Mouse (Mus musculus) adipocyte (in vitro differentiated cells): Measurements from ENCODE around the gene Fus.
A peak's percentile ranks its signal among the peaks of the same experiment; 100 is the strongest.
"Not testable (repeated sequence)": the region's sequence is repeated elsewhere in the genome, so short reads cannot be mapped to it uniquely, and the experiment has no call there.

Experiments
- DNase-seq: peaks from one replicate; pipeline ENCODE4 v3.0.0-alpha.2; 2016; ENCODE audit warnings: low spot score

Fus gene

GRCm38 (mm10) chr7:128004487-128005362, 37.5 kb downstream of the Fus start:
- no peak for DNase-seq

GRCm38 (mm10) chr7:128006193-128006592, 38.9 kb downstream of the Fus start:
- no peak for DNase-seq

- no peak for DNase-seq
Measured at GRCm38 (mm10) chr7:128009715-128010340, 42.6 kb downstream of the Fus start.

- DNase-seq: no peak
Measured at GRCm38 (mm10) chr7:128012136-128012780, 45.0 kb downstream of the Fus start.

- DNase-seq: no peak
Measured at GRCm38 (mm10) chr7:128013116-128013515, 45.9 kb downstream of the Fus start.

GRCm38 (mm10) chr7:128016134-128016533, 48.9 kb downstream of the Fus start:
- DNase-seq: not testable (repeated sequence)

GRCm38 (mm10) chr7:128016650-128017049, 49.4 kb downstream of the Fus start:
- no peak for DNase-seq

- no peak for DNase-seq
Measured at GRCm38 (mm10) chr7:128018275-128018674, 51.0 kb downstream of the Fus start.

GRCm38 (mm10) chr7:128019187-128019586, 51.9 kb downstream of the Fus start:
- DNase-seq: peak; percentile 26

GRCm38 (mm10) chr7:128022974-128023373, 55.7 kb downstream of the Fus start:
- DNase-seq: no peak

GRCm38 (mm10) chr7:128023565-128023964, 56.3 kb downstream of the Fus start:
- DNase-seq: no peak

GRCm38 (mm10) chr7:128024364-128024763, 57.1 kb downstream of the Fus start:
- DNase-seq: no peak

GRCm38 (mm10) chr7:128024932-128025331, 57.7 kb downstream of the Fus start:
- no peak for DNase-seq

GRCm38 (mm10) chr7:128025381-128025780, 58.1 kb downstream of the Fus start:
- no peak for DNase-seq

- peak; percentile 33 for DNase-seq
Measured at GRCm38 (mm10) chr7:128031403-128031976, 64.2 kb downstream of the Fus start.

GRCm38 (mm10) chr7:128032290-128032988, 65.2 kb downstream of the Fus start:
- DNase-seq: peak; percentile 15

GRCm38 (mm10) chr7:128032989-128033293, 65.7 kb downstream of the Fus start:
- no peak for DNase-seq

GRCm38 (mm10) chr7:128033616-128034015, 66.4 kb downstream of the Fus start:
- no peak for DNase-seq
